Mouse (Mus musculus): ENCODE results near the gene Tex13b.
"Not testable (repeated sequence)": the region's sequence is repeated elsewhere in the genome, so short reads cannot be mapped to it uniquely, and the experiment has no call there.

The Tex13b gene

DNA sequence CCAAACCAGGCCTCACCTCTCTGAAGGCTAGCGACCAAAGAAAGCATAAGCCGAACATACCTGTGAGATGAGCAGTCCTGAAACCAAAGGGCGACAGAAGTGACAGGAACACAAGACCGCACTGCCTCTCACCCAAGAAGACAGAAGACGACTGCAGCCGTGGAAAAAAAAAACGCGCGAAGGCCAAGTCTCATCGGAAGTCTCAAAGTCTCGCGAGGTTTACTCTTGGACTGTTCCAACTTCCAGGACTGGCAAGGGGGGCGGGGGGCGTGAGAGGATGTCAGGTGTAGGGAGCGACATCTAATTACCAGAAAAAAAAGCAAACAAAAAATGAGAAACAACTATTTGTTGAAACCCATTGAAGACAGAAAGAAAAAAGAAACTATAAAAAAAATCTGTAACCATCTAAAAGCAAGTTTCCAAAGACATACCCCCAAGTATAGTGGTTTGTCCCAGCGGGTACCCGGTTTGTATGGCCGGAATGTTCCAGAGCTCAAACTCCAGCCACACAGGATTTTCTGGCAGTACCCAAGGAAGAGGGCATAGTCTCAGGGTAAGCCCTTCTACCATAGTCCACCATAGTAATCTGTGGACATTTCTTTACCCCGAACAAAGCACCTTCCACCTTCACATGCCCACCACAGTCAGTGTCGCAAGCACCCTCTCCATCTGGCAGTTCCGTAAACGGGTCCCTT lies at the start of gene Tex13b:
TSS of gene Tex13b (minus strand) at position 122 of the 695 bp plus-strand sequence.
- no peak for DNase-seq

- no peak for DNase-seq
Measured at GRCm38 (mm10) chrX:140862760-140863159, 49.5 kb upstream of the Tex13b start.

DNA sequence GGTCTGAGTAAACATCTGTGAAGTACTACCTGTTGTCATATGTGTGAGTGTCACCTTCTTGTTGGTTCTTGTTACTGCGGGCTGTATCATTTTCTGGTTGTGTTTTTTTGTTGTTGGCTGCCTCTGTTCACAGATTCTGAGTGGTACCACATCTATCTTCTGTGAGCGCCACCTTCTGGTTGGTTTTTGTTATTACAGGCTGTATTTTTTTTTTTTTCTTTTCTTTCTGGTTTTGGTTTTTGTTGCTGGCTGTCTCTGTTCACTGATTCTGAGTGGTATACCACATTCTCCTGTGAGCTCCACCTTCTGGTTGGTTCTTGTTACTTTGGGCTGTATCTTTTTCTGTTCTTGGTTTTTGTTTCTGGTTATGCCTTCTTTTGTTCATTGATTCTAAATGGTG lies 44.2 kb upstream of the Tex13b start:
- DNase-seq, result no peak

- not testable (repeated sequence) for DNase-seq
Measured at GRCm38 (mm10) chrX:140857040-140857439, 43.8 kb upstream of the Tex13b start.

DNA sequence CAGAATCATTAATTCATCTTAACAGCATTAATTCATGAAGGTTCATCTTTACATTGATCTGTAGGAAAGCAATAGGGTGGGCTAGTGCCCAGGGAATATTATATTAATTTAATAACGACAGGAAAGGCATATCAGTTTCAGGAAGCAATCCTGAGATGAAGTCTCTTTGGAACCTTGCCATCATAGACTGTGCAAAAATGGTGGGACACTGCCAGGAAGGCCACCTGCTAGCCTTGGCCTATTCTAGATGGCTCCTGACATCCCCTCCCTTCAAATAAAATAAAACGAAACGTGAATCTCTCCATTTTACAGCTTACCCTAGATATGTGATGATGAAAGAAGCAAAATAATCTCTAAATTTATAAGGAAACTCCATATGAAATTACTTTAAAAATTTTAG lies 41.3 kb upstream of the Tex13b start:
- no peak for DNase-seq

DNA sequence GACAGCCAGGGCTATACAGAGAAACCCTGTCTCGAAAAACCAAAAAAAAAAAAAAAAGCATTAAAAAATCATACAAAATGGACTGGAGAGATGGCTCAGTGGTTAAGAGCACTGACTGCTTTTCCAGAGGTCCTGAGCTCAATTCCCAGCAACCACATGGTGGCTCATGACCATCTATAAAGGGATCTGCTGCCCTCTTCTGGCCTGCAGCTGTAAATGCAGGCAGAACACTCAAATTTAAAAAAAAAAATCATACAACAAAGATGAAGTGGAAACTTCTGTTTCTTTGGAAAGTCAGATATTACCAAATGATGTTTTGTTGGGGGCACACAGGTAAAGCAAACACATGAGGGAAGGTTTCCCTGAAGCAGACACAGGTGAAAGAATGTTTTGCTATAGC lies 32.2 kb upstream of the Tex13b start:
- DNase-seq, result not testable (repeated sequence)

- DNase-seq, result no peak
Measured at GRCm38 (mm10) chrX:140839887-140840286, 26.7 kb upstream of the Tex13b start.

DNA sequence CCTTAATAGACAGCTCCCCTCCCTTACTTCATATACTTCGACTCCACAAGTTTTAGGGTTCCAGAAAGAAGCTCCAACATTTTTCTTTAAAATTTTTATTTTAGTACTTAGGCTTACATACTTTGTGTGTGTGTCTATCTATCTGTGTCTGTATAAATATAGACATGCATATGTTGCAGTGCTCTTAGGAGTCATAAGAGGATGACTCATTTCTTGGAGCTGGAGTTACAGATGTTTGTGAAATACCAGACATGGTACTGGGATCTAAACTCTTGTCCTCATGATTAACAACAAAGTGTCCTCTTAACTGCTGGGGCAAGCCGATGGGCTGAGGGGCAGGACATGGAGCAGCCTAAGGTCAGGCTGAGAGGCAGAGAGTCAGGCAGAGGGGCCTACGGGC lies 24.8 kb upstream of the Tex13b start:
- DNase-seq, result no peak

DNA sequence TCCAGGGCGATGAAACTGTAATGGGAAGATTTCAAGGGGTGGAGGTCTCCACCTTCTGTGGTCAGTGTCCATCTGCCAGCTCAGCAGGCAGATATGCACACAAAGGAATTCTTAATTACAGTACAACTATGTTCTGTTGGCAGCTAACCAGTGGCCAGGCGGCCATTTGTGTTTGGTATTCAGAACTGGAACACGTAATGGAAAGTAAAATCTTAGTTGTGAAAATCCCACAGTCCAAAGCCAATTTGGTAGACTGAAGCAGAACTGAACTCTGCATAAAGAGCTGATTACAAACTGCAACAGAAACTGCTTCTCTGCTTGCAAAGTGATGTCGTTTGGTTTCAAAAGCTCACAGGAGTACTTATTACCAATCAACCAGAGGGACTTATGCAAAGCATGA lies 18.5 kb upstream of the Tex13b start:
- DNase-seq, result no peak

DNA sequence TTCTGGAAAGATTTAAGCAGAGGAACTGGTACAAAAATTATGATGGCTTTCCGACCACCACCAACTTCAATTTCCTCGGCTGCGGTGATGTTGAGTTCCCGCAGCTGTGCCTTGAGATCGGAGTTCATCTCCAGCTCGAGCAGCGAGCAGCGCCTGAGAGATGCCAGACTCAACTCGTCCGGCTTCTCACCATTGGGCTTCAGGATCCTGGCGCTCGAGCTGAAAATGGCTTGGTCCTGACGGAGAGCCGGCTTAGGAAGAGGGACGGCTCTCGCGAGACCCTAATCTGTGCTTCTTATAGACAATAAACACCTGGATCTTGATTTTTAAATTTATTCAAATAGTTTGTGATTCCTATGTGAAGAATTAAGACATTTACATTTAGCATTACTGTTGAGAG lies 9.1 kb upstream of the Tex13b start:
- no peak for DNase-seq

GRCm38 (mm10) chrX:140805340-140805739 lies 7.9 kb downstream of the Tex13b start:
- DNase-seq, result no peak

DNA sequence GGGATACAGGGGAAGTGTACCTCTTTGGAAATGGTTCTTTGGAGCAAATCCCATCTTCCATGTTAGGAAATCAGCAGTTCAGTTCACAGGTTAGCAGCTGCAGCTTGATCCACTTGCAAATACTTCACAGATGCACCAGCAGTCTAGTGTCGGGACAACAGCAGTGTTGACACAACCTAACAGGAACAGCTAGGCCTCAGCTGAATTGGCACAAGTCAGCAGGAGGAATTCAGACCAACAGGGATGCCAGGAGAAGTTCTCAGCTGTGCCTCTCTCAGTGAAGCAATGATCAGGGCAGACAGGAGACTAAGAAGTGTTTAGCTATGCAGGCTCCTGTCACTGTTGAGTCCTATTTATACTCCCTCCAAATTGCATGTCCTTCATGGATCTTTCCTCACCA lies 43.4 kb downstream of the Tex13b start:
- no peak for DNase-seq

Measured in thymus, postnatal 36 days (tissue).